Mouse (Mus musculus) left cerebral cortex, postnatal 36 days (tissue): ENCODE results near the gene Myo1d. TPM values are rescaled to one million over a fixed set of nuclear protein-coding genes. Genes with fewer than 3 reads are reported as not detected.

Experiments
- DNase-seq, 2 experiments: peaks; one replicate each; pipeline ENCODE4 v3.0.0; 2021 to 2022; ENCODE audit warnings: low spot score in 2 of 2, mixed read lengths in 1 of 2
- intact Hi-C: fragments of 180-260 bp; cut with DNase I; formaldehyde crosslinking; loops from one replicate; pipeline ENCODE4 v1.15.1; 2025
- total RNA-seq, 2 experiments: library from RNA; stranded (reverse); gene quantifications; 2 replicates each; pipeline ENCODE4 v1.2.3; 2021

Gene Myo1d
- total RNA-seq, 2 experiments from 2014 or later: 6.5 to 7.0 TPM

GRCm38 (mm10) chr11:80743823-80744410, 35.9 kb downstream of the Myo1d start:
- no peak for DNase-seq
- intact Hi-C loops: no loop called here

- DNase-seq: no peak
- intact Hi-C loops: no loop called here
Measured at GRCm38 (mm10) chr11:80742462-80742861, 37.4 kb downstream of the Myo1d start.

DNA sequence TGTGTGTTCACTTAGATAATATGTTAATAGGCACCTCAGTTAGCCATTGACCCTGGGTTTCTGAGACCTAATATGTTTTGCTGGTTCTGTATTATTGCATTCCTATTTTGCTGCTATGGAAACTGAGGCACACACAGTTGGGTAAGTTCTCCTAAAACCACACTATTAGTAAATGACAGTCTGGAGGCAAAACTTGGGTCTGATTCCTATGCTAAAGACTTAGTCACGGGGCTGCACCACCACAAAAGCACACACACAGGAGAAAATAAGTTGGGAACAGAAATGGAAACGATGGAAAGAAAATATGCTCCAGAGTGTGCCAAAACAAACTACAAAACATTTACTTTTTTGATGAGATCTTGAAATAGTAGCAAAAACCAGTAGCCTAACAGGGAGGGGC, 45.1 kb downstream of the Myo1d start:
- intact Hi-C loops: no loop called here
- no peak for DNase-seq

DNA sequence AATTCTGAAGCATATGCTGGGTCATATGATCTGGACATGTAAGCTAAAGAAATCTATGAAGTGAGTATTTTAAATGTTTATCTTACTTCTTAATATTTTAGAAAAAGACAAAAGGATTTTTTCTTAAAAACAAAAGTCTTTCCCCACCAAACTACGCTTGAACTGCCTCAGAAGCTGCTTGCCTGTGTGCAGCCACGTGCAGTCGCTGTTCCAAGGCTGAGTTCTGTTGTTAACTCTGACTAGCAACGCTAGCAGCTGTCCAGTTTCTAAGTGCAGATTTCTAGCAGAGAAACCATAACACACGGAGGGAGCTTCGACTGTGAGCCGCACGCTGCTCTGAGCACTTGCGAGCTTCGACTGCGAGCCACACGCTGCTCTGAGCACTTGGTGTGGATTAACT, 55.1 kb downstream of the Myo1d start:
- peak in 1 of 2 experiments; percentile 8 for DNase-seq
- intact Hi-C loops: no loop called here

GRCm38 (mm10) chr11:80723406-80724047, 56.3 kb downstream of the Myo1d start:
- DNase-seq: no peak
- intact Hi-C loops: no loop called here

- no peak for DNase-seq
- intact Hi-C loops: no loop called here
Measured at GRCm38 (mm10) chr11:80719014-80719413, 60.8 kb downstream of the Myo1d start.

DNA sequence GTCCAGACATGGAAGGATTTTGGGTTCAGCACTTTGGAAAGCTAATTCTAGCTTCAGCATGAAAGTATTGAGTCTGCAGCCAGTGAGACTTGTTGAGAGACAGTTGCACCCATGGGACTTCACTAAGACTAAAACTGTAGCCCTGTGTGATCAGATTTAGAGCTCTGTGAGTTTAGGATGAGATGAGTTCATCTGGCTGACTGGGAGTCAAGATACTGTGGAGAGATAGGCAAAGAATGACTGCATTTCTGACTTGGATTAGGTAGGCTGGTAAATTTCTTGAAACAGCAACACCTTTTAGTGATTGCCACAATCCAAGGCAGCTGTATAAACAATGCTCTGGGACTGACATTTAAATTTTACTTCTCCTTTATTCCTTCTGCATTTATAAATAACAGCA, 61.8 kb downstream of the Myo1d start:
- intact Hi-C loops: no loop called here

DNA sequence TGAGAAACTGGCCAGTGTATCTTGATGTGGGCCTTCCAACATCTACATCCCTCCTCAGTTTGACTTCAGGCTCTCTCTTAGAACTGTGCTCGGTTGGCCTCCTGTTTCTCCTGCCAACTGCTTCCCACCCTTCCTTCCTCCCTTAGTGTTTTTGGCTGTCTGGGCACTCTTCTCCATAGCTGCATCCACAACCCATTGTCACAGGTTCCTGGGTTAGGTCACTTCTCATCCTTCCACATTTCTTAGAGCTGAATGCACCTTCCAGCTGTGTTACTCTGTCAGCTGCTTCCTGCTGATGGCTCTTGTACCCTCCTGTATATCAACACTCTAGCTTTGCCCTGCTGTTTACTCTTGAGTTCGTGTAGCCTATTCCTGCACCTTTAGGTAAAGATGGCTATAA, 64.7 kb downstream of the Myo1d start:
- DNase-seq: no peak
- intact Hi-C loops: no loop called here

More for the DNA sequence above, 61.8 kb downstream of the Myo1d start:
- DNase-seq: no peak

GRCm38 (mm10) chr11:80713705-80714104, 66.1 kb downstream of the Myo1d start:
- intact Hi-C loops: no loop called here

DNA sequence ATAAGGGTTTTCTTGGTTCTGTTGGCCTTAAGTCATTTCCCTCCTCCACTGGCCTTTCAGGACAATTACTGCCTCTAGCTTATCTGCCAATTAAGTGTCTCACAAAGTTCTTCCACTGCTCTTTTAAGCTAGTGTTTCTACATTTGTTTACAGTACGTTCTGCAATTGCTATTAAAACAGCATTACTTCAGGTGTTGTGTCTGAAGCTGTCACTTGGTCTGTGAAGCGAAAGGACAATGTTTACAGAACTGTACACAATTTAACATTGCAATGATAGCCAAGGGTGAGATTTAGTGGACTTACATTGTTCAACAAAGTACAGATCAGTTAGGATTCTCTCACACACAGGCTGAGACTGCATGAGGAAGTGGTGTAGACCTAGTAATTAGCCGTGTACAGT, 67.6 kb downstream of the Myo1d start:
- no peak for DNase-seq
- intact Hi-C loops: no loop called here

More at GRCm38 (mm10) chr11:80713705-80714104, 66.1 kb downstream of the Myo1d start:
- DNase-seq: no peak

DNA sequence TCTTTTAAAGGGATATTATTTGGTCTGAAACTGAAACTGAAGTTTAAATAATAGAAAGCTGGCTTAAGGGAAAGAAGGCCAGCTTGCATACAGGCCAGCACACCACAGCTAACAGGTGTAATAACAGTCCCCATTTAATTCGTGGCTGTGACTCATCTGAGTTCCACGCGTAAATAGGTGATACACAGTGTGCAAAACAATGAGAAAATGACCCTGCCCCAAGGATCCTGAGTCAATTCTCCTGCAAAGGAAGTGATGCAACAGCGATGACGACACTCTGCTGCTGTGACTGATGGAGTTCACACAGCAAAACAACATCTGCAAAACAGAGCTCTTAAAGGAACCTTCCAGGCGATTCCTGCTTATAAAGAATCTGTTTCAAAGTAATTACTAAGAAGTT, 68.5 kb downstream of the Myo1d start:
- intact Hi-C loops: no loop called here
- no peak for DNase-seq

DNA sequence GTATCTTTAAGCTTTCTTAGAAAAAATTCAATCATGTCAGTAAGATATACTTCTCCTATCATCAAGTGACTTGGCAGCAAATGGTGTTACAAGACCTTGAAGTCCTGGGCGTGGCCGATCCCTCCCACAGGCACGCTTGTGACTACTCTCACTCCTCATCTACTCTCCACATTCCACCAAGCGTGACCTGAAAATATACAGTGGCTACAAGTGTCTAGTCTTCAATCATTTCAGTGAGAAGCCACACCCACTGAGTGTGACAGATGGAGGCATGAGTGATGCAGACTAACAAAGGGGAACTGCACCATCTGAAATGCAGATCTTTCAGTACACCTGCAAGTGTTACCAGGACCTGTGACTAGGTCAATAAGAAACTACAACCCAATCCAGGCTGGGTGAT, 79.2 kb downstream of the Myo1d start:
- intact Hi-C loops: loop anchor here (10.0 kb wide), 1 partner anchor 884 kb away; no protein-coding TSS in a partner anchor
- DNase-seq: no peak

GRCm38 (mm10) chr11:80698721-80699120, 81.1 kb downstream of the Myo1d start:
- DNase-seq: no peak
- intact Hi-C loops: loop anchor here (1.0 to 10.0 kb wide), 2 partner anchors 83 to 916 kb away; no protein-coding TSS in a partner anchor

- DNase-seq: no peak
- intact Hi-C loops: loop anchor here (1.0 to 10.0 kb wide), 2 partner anchors 122 to 918 kb away; no protein-coding TSS in a partner anchor
Measured at GRCm38 (mm10) chr11:80696350-80696749, 83.5 kb downstream of the Myo1d start.

GRCm38 (mm10) chr11:80684603-80685002, 95.2 kb downstream of the Myo1d start:
- no peak for DNase-seq
- intact Hi-C loops: no loop called here

- DNase-seq: no peak
- intact Hi-C loops: no loop called here
Measured at GRCm38 (mm10) chr11:80682745-80683144, 97.1 kb downstream of the Myo1d start.

- intact Hi-C loops: no loop called here
- DNase-seq: no peak
Measured at GRCm38 (mm10) chr11:80673013-80673412, 106.8 kb downstream of the Myo1d start.

- intact Hi-C loops: loop anchor here (2.0 kb wide), 2 partner anchors 56 to 242 kb away; partner anchors contain the start of gene Psmd11
- peak in 1 of 2 experiments; percentile 18 for DNase-seq
Measured at GRCm38 (mm10) chr11:80670391-80670790, 109.4 kb downstream of the Myo1d start.

DNA sequence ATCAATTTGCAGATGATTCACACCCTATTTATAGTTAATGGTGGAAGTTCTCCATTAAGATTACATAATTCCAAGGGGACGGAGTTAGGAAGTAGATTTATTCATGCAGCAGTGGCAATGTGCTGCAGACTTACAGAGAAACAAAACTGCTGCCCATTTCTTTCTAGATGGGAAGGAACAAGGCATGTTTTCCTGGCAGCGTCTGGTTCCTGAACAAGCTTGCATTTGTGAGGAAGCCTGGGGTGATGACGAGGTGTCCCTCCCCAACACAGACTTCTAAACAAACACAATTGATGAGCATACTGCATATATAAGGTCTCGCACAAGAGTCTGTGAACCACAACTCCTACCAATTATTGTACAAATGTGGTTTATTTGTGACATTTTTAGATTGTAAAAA, 109.9 kb downstream of the Myo1d start:
- intact Hi-C loops: loop anchor here (2.0 kb wide), 2 partner anchors 55 to 241 kb away; partner anchors contain the start of gene Psmd11
- DNase-seq: peak in 1 of 2 experiments; percentile 34

- DNase-seq: no peak
- intact Hi-C loops: no loop called here
Measured at GRCm38 (mm10) chr11:80666211-80666610, 113.6 kb downstream of the Myo1d start.

- intact Hi-C loops: loop anchor here (2.0 kb wide), 1 partner anchor 61 kb away; no protein-coding TSS in a partner anchor
- DNase-seq: no peak
Measured at GRCm38 (mm10) chr11:80664261-80664660, 115.6 kb downstream of the Myo1d start.
